Mouse (Mus musculus) duodenum, adult 2 months (tissue): ENCODE data around the gene 2410015M20Rik. TPM values are rescaled to one million over a fixed set of nuclear protein-coding genes. Genes with fewer than 3 reads are reported as not detected.

Experiments used
- polyA plus RNA-seq: library from polyadenylated mRNA; depleted of rRNA; stranded (reverse); fragments of >200 nt; gene quantifications from 2 replicates; pipeline ENCODE4 v1.2.3, GENCODE M21; 2012; ENCODE audit warnings: low replicate concordance; rRNA removed

The 2410015M20Rik gene
- polyA plus RNA-seq: 110 and 138 TPM in 2 replicates

GRCm38 (mm10) chr17:56609452-56610171, at the start of gene 2410015M20Rik:
TSS of gene 2410015M20Rik (minus strand) at chr17:56609771.

GRCm38 (mm10) chr17:56627530-56628277, 18.1 kb upstream of the 2410015M20Rik start, which contains the start of gene Catsperd:
TSS of gene Catsperd (plus strand) at chr17:56628143.

DNA sequence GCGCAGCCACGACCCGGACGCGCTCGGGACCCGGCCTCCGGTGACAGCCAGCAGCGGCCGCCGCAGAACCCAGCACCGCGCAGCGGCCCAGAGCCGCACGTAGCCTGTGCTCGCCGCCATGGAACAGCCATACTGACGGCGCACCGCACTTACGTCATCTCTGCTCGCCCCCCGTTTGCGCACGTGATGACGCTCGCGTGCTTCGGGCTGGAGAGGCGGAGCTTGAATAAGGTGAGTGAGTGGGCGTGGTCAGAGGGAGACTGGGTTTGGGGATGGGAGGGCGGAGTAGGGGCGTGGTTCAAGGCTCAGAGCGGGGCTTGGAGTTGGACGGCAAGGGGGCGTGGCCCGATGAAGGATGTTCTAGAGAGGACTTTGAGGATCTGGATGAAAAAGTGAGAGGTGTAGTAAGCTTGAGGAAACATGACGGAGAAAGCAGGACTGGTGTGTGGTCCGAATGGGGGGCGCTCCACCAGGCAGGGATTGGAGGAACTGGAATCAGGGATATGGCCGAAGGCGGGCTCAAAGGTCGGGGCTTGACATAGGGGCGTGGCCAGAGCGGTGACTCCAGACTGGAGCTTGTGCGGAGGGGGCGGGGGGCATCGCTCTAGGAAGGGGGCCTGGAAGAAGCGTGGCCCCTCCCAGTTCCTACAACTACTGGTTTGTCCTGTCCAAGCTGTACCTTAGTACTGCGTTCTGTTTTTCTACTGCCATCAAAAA, 17.3 kb upstream of the 2410015M20Rik start, which contains the start of gene Lonp1:
TSS of gene Lonp1 (minus strand) at position 134 of the 717 bp plus-strand sequence.

GRCm38 (mm10) chr17:56613236-56613844, 3.8 kb upstream of the 2410015M20Rik start, which contains the start of gene Rpl36:
TSS of gene Rpl36 (plus strand) at chr17:56613416.

GRCm38 (mm10) chr17:56584257-56585130, 25.1 kb downstream of the 2410015M20Rik start, which contains the start of the genes Safb2 and Safb:
TSS of gene Safb2 (minus strand) at chr17:56584585.
TSS of gene Safb (plus strand) at chr17:56584825.

Other genes starting within 250 kb of the 2410015M20Rik start
- 25.7 and 52.3 TPM in 2 replicates for gene Ptprs, start 133.3 kb downstream of the 2410015M20Rik start, polyA plus RNA-seq
- not detected in 2 replicates for gene Znrf4, start 97.3 kb downstream of the 2410015M20Rik start, polyA plus RNA-seq
- gene Gm20219, start 55.4 kb downstream of the 2410015M20Rik start, polyA plus RNA-seq: 2.0 and 4.9 TPM in 2 replicates
- 81.6 and 116 TPM in 2 replicates for gene Safb2, start 25.2 kb downstream of the 2410015M20Rik start, polyA plus RNA-seq
- 94.0 and 121 TPM in 2 replicates for gene Safb, start 24.9 kb downstream of the 2410015M20Rik start, polyA plus RNA-seq
- gene Rpl36, start 3.6 kb upstream of the 2410015M20Rik start, polyA plus RNA-seq: 1,297 and 1,737 TPM in 2 replicates
- 47.0 and 47.8 TPM in 2 replicates for gene Lonp1, start 17.1 kb upstream of the 2410015M20Rik start, polyA plus RNA-seq
- gene Catsperd, start 18.4 kb upstream of the 2410015M20Rik start, polyA plus RNA-seq: 0.21 and 0.26 TPM in 2 replicates
- gene Ranbp3, start 63.5 kb upstream of the 2410015M20Rik start, polyA plus RNA-seq: 54.2 and 59.4 TPM in 2 replicates
- gene Ndufa11, start 108.0 kb upstream of the 2410015M20Rik start, polyA plus RNA-seq: 935 and 1,518 TPM in 2 replicates
- 12.6 and 14.3 TPM in 2 replicates for gene Vmac, start 108.3 kb upstream of the 2410015M20Rik start, polyA plus RNA-seq
- gene Nrtn, start 147.8 kb upstream of the 2410015M20Rik start, polyA plus RNA-seq: 42.6 and 69.2 TPM in 2 replicates
- 52.6 and 66.0 TPM in 2 replicates for gene Dus3l, start 155.0 kb upstream of the 2410015M20Rik start, polyA plus RNA-seq
- 6.7 and 10.7 TPM in 2 replicates for gene Prr22, start 160.5 kb upstream of the 2410015M20Rik start, polyA plus RNA-seq
- 6.4 and 8.5 TPM in 2 replicates for gene Rfx2, start 221.2 kb upstream of the 2410015M20Rik start, polyA plus RNA-seq